Comparison of ENCODE assay signal across 9 mouse cellular contexts in genomic region chr17:36023710-36024654, GRCm38 (mm10). TPM values are rescaled to one million over a fixed set of nuclear protein-coding genes. Genes with fewer than 3 reads are reported as not detected.
A peak's percentile ranks its signal among the peaks of the same experiment; 100 is the strongest.
DNase-seq lines count a peak whose midpoint lies in the region; ATAC-seq and TF ChIP-seq lines count a peak whose summit lies in the region.
"Had no signal": no experiment of that assay in that cellular context is flagged by ENCODE, and none has a peak within 500 bp of the region (broad histone marks: within the 10 kb centered on the region; RNA-seq: fewer than 3 reads in every experiment).

No protein-coding gene starts in this region.

- peak overlapping the region; percentile 7 for H3K4me3 ChIP-seq in erythroblast, embryonic 14.5 days (replicated peaks)
- H3K4me3 ChIP-seq in kidney, postnatal 0 days (replicated peaks; ENCODE audit: low read depth, low read length), result no peak overlapping the region
- peak overlapping the region; percentile 66 for H3K4me3 ChIP-seq in megakaryocyte, embryonic 14.5 days (replicated peaks)
- H3K4me3 ChIP-seq in forebrain, embryonic 13.5 days, result no peak overlapping the region

- no peak overlapping the region for H3K9ac ChIP-seq in kidney, postnatal 0 days (ENCODE audit: low read depth, low read length)
- H3K9ac ChIP-seq in forebrain, embryonic 13.5 days, result no peak overlapping the region

- peaks cover 73% of the 10 kb centered on the region for H3K4me1 ChIP-seq in erythroblast, embryonic 14.5 days (ENCODE audit: control insufficient read depth)
- H3K4me1 ChIP-seq in kidney, postnatal 0 days (replicated peaks; ENCODE audit: insufficient read depth, low read length), result no peaks in the 10 kb centered on the region; the same call in 1 of the 2 replicates
- peaks cover 68% of the 10 kb centered on the region for H3K4me1 ChIP-seq in megakaryocyte, embryonic 14.5 days
- H3K4me1 ChIP-seq in forebrain, embryonic 13.5 days, result peaks cover 5% of the 10 kb centered on the region; the same call in 1 of the 2 replicates

- peak; percentile 16; the same call in 1 of the 2 replicates for ATAC-seq in kidney, postnatal 0 days (replicated peaks; ENCODE audit: low FRiP score, low read depth)
- ATAC-seq in forebrain, embryonic 13.5 days, result no peak

- no peaks in the 10 kb centered on the region; the same call in 1 of the 2 replicates for H3K9me3 ChIP-seq in erythroblast, embryonic 14.5 days (ENCODE audit: control insufficient read depth, low read length)
- no peaks in the 10 kb centered on the region for H3K9me3 ChIP-seq in kidney, postnatal 0 days (replicated peaks; ENCODE audit: low read length)
- H3K9me3 ChIP-seq in megakaryocyte, embryonic 14.5 days, result 0 out of 2 replicates have a peak, but pooled peaks cover 3% of the 10 kb centered on the region
- H3K9me3 ChIP-seq in forebrain, embryonic 13.5 days (replicated peaks), result no peaks in the 10 kb centered on the region

- no peaks in the 10 kb centered on the region for H3K27me3 ChIP-seq in erythroblast, embryonic 14.5 days (ENCODE audit: control insufficient read depth)
- H3K27me3 ChIP-seq in kidney, postnatal 0 days (ENCODE audit: insufficient read depth, low read length), result no peaks in the 10 kb centered on the region
- H3K27me3 ChIP-seq in megakaryocyte, embryonic 14.5 days (replicated peaks), result no peaks in the 10 kb centered on the region
- H3K27me3 ChIP-seq in forebrain, embryonic 13.5 days, result no peaks in the 10 kb centered on the region

- peaks cover 41% of the 10 kb centered on the region for H3K36me3 ChIP-seq in erythroblast, embryonic 14.5 days (ENCODE audit: control insufficient read depth)
- H3K36me3 ChIP-seq in kidney, postnatal 0 days (ENCODE audit: insufficient read depth, low read length), result no peaks in the 10 kb centered on the region
- peaks cover 34% of the 10 kb centered on the region for H3K36me3 ChIP-seq in megakaryocyte, embryonic 14.5 days (replicated peaks; ENCODE audit: low read length)
- no peaks in the 10 kb centered on the region for H3K36me3 ChIP-seq in forebrain, embryonic 13.5 days (ENCODE audit: poor library complexity, severe bottlenecking)

- WGBS in kidney, postnatal 0 days, result 37% methylated on average over 9 of the region's 9 CpGs
- 74% methylated on average over 9 of the region's 9 CpGs for WGBS in forebrain, embryonic 13.5 days

- peak overlapping the region; percentile 4; the same call in 1 of the 2 replicates for H3K4me2 ChIP-seq in kidney, postnatal 0 days (ENCODE audit: low read length)
- no peak overlapping the region for H3K4me2 ChIP-seq in forebrain, embryonic 13.5 days

- H3K27ac ChIP-seq in kidney, postnatal 0 days, result peak overlapping the region; percentile 58
- H3K27ac ChIP-seq in forebrain, embryonic 13.5 days, result no peak overlapping the region

- TF ChIP-seq CTCF in kidney, postnatal 0 days (IDR thresholded peaks at IDR 0.05; ENCODE audit: low read depth), result no peak

- DNase-seq in urinary bladder, postnatal 14 days (ENCODE audit: low spot score), result peak; percentile 53
- no peak for DNase-seq in urinary bladder, postnatal 25 days (ENCODE audit: low spot score)
- DNase-seq in kidney, postnatal 0 days (ENCODE audit: low spot score), result peak; percentile 66
- no peak for DNase-seq in cerebellum, adult 18-20 months

RNA-seq across cellular contexts. Expression of gene H2-T24, which starts 3.6 kb away (rescaled TPM):
- polyA plus RNA-seq in erythroblast, embryonic 14.5 days (2012), result 0.91 and 0.98 TPM in 2 replicates
- 1.3 and 1.7 TPM in 2 replicates for polyA plus RNA-seq in kidney, postnatal 0 days (2015; fragmentation: Nextera tagmentation; extraction: Ambion mirVana)
- 3.9 TPM in 1 of 2 replicates, not detected in the other for polyA plus RNA-seq in megakaryocyte, embryonic 14.5 days (2012; ENCODE audit: insufficient read depth, low replicate concordance)
- 6.3 and 6.5 TPM in 2 replicates for polyA plus RNA-seq in forebrain, embryonic 13.5 days (2015; fragmentation: Nextera tagmentation; extraction: Ambion mirVana)

RNA-seq across cellular contexts. Expression of gene H2-T23, which starts 8.7 kb away (rescaled TPM):
- 3.7 and 5.0 TPM in 2 replicates for polyA plus RNA-seq in erythroblast, embryonic 14.5 days (2012)
- polyA plus RNA-seq in kidney, postnatal 0 days (2015; fragmentation: Nextera tagmentation; extraction: Ambion mirVana), result 14.2 and 16.1 TPM in 2 replicates
- polyA plus RNA-seq in megakaryocyte, embryonic 14.5 days (2012; ENCODE audit: insufficient read depth, low replicate concordance), result 13.8 and 44.0 TPM in 2 replicates
- polyA plus RNA-seq in forebrain, embryonic 13.5 days (2015; fragmentation: Nextera tagmentation; extraction: Ambion mirVana), result 5.6 and 5.7 TPM in 2 replicates

RNA-seq across cellular contexts. Expression of gene H2-T22, which starts 18.6 kb away (rescaled TPM):
- 0.12 and 0.14 TPM in 2 replicates for polyA plus RNA-seq in erythroblast, embryonic 14.5 days (2012)
- polyA plus RNA-seq in kidney, postnatal 0 days (2015; fragmentation: Nextera tagmentation; extraction: Ambion mirVana), result 16.4 and 18.6 TPM in 2 replicates
- 6.2 TPM in 1 of 2 replicates, not detected in the other for polyA plus RNA-seq in megakaryocyte, embryonic 14.5 days (2012; ENCODE audit: insufficient read depth, low replicate concordance)
- 4.0 TPM in 2 replicates for polyA plus RNA-seq in forebrain, embryonic 13.5 days (2015; fragmentation: Nextera tagmentation; extraction: Ambion mirVana)

RNA-seq across cellular contexts. Expression of gene Gm6034, which starts 18.8 kb away (rescaled TPM):
- not detected in 2 replicates for polyA plus RNA-seq in erythroblast, embryonic 14.5 days (2012)
- polyA plus RNA-seq in kidney, postnatal 0 days (2015; fragmentation: Nextera tagmentation; extraction: Ambion mirVana), result not detected in 2 replicates
- 0.25 TPM in 1 of 2 replicates, not detected in the other for polyA plus RNA-seq in megakaryocyte, embryonic 14.5 days (2012; ENCODE audit: insufficient read depth, low replicate concordance)
- polyA plus RNA-seq in forebrain, embryonic 13.5 days (2015; fragmentation: Nextera tagmentation; extraction: Ambion mirVana), result not detected in 2 replicates
- polyA plus RNA-seq: frontal cortex, adult 2 months; testis, adult 2 months had no signal

RNA-seq across cellular contexts. Expression of gene Gm11127, which starts 34.2 kb away (rescaled TPM):
- polyA plus RNA-seq in erythroblast, embryonic 14.5 days (2012), result 0.07 TPM in 1 of 2 replicates, not detected in the other
- polyA plus RNA-seq in kidney, postnatal 0 days (2015; fragmentation: Nextera tagmentation; extraction: Ambion mirVana), result 0.13 and 0.22 TPM in 2 replicates
- 20.5 TPM in 1 of 2 replicates, not detected in the other for polyA plus RNA-seq in megakaryocyte, embryonic 14.5 days (2012; ENCODE audit: insufficient read depth, low replicate concordance)
- polyA plus RNA-seq in forebrain, embryonic 13.5 days (2015; fragmentation: Nextera tagmentation; extraction: Ambion mirVana), result not detected in 2 replicates

Comparison
In these comparisons a context has a peak if more than half of its experiments do, and no peak if none do; other contexts are left out.
1. DNase-seq: peak in urinary bladder, postnatal 14 days (single experiment) and kidney, postnatal 0 days (single experiment); none in urinary bladder, postnatal 25 days (single experiment) and cerebellum, adult 18-20 months (0 of 2).
2. H3K4me3 ChIP-seq: peak in erythroblast, embryonic 14.5 days (single experiment) and megakaryocyte, embryonic 14.5 days (single experiment); none in kidney, postnatal 0 days (single experiment) and forebrain, embryonic 13.5 days (single experiment).